Mouse (Mus musculus): ENCODE measurements around the gene Katnbl1. TPM values are rescaled to one million over a fixed set of nuclear protein-coding genes. Genes with fewer than 3 reads are reported as not detected.

Katnbl1 gene
- 17.1 and 18.3 TPM in 2 replicates for polyA plus RNA-seq (2012; rRNA removed)

GRCm38 (mm10) chr2:112378973-112379898, at the start of gene Katnbl1:
Katnbl1 (plus strand) TSS chr2:112379211.

GRCm38 (mm10) chr2:112367726-112368673, 11.0 kb upstream of the Katnbl1 start, which contains the start of gene Emc4:
Emc4 (minus strand) TSS chr2:112368027.

DNA sequence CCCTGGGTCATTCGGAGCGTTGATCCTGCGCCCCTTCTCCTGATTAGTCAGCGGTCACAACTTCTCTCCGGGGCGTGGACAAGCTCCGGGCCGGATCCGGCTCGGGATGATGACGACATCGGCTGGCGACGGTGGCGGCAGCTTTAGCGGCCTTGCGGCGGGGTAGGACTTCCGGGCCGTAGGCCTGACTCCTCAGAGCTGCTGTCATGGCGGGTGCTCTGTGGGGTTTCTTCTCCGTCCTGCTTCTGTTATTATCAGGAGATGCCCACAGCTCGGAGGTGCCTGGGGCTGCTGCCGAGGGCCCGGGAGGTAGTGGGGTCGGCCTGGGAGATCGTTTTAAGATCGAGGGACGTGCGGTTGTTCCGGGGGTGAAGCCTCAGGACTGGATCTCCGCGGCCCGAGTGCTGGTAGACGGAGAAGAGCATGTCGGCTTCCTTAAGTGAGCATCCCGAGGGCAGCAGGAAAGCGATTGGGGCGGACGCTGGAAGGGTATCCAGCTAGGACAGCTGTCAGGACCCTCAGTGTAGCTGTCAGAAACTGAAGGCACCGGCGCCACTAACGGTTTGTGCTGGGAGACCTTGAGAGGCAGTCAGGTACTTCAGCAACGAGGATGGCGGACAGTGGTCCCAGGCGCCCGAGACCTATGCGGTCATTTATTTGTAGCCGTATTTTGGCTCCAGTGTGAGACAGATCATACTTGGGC, 76.0 kb downstream of the Katnbl1 start, which contains the start of gene Emc7:
TSS of gene Emc7 (plus strand) at position 136 of the 703 bp plus-strand sequence.

Other genes starting within 250 kb of the Katnbl1 start
- gene Olfr1316, start 244.2 kb upstream of the Katnbl1 start, polyA plus RNA-seq (2012; rRNA removed): 0.05 and 0.06 TPM in 2 replicates
- not detected in 2 replicates for gene Olfr1317, start 238.9 kb upstream of the Katnbl1 start, polyA plus RNA-seq (2012; rRNA removed)
- gene Olfr1318, start 225.0 kb upstream of the Katnbl1 start, polyA plus RNA-seq (2012; rRNA removed): not detected in 2 replicates
- gene Lpcat4, start 139.7 kb upstream of the Katnbl1 start, polyA plus RNA-seq (2012; rRNA removed): 45.3 and 55.0 TPM in 2 replicates
- gene Nutm1, start 119.9 kb upstream of the Katnbl1 start, polyA plus RNA-seq (2012; rRNA removed): not detected in 2 replicates
- gene Nop10, start 117.3 kb upstream of the Katnbl1 start, polyA plus RNA-seq (2012; rRNA removed): 123 and 138 TPM in 2 replicates
- 51.2 and 54.8 TPM in 2 replicates for gene Slc12a6, start 113.4 kb upstream of the Katnbl1 start, polyA plus RNA-seq (2012; rRNA removed)
- gene Gm21985, start 112.9 kb upstream of the Katnbl1 start, polyA plus RNA-seq (2012; rRNA removed): 0.07 TPM in 1 of 2 replicates, not detected in the other
- gene Emc4, start 11.2 kb upstream of the Katnbl1 start, polyA plus RNA-seq (2012; rRNA removed): 116 TPM in 2 replicates
- gene Emc7, start 75.8 kb downstream of the Katnbl1 start, polyA plus RNA-seq (2012; rRNA removed): 10.5 and 11.7 TPM in 2 replicates
- 0.20 and 0.33 TPM in 2 replicates for gene Chrm5, start 101.6 kb downstream of the Katnbl1 start, polyA plus RNA-seq (2012; rRNA removed)
- 7.0 and 8.6 TPM in 2 replicates for gene Aven, start 113.8 kb downstream of the Katnbl1 start, polyA plus RNA-seq (2012; rRNA removed)